Mouse (Mus musculus) ES-E14 (cell line): Measurements from ENCODE around the gene Wwtr1.

Source experiments
- CHD2 ChIP-seq: IDR thresholded peaks from 2 replicates; pipeline ENCODE4 v1.6.1; 2014; ENCODE audit warnings: mild to moderate bottlenecking, low read depth, low read length, inconsistent platforms
- HCFC1 ChIP-seq: IDR thresholded peaks from 2 replicates; pipeline ENCODE4 v1.6.1; 2012; ENCODE audit warnings: low read length, inconsistent platforms, borderline replicate concordance; ENCODE audit not compliant: insufficient read depth
- MAFK ChIP-seq: IDR thresholded peaks from 2 replicates; pipeline ENCODE4 v1.6.1; 2014; ENCODE audit warnings: mild to moderate bottlenecking, low read depth, low read length, inconsistent platforms; ENCODE audit not compliant: insufficient read depth
- ZC3H11A ChIP-seq: IDR thresholded peaks from 2 replicates; pipeline ENCODE4 v1.6.1; 2012; ENCODE audit warnings: low read depth, mild to moderate bottlenecking, inconsistent platforms, low read length, borderline replicate concordance
- ZNF384 ChIP-seq: IDR thresholded peaks from 2 replicates; pipeline ENCODE4 v1.6.1; 2012; ENCODE audit warnings: low read depth, low read length, inconsistent platforms

- TF ChIP-seq CHD2 (no peak), ZC3H11A (no peak), ZNF384 (no peak), MAFK (no peak), HCFC1 (no peak)
Observed at GRCm38 (mm10) chr3:57501596-57502220, 74.0 kb downstream of the Wwtr1 start.
